Mouse (Mus musculus) T-helper 2 cell (primary cell): ENCODE results near the gene H2afv.

Source experiments
- in situ Hi-C: fragments of 300-600 bp; cut with MboI, MseI; formaldehyde crosslinking; loops from one replicate; pipeline ENCODE4 v1.15.1; 2025; ENCODE audit warnings: high pct_unique_total_duplicates

Gene H2afv

DNA sequence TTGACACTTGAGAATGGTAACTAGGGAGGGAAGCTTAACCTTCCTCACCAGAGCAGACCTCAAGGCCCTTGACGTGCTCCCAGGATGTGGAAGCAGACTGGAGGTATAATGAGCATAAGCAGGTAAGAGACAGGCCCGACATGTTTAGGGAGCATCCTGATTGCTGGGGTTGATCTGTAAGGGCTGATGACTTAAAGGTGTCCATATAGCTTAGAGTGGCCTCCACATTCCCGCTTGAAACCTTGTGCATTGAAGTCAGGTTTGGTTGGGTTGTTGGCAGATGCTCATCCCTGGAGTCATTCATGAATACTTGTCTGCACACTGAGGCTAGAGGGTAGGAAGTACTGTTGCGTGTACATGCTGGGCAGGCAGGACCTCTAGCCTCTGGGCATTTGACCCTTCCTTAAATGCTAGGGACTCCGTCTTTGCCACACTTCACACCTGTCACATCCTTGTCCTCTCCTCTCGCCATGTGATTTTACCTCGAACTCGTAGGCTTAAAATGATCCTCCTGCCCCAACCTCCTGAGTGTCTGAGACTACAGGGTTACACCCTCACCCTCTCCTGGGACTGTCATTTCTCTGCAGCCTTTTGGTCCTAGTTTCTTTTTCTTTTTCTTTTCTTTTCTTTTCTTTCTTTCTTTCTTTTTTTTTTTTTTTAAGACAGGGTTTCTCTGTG lies 53.7 kb downstream of the H2afv start:
- in situ Hi-C loops: no loop called here

DNA sequence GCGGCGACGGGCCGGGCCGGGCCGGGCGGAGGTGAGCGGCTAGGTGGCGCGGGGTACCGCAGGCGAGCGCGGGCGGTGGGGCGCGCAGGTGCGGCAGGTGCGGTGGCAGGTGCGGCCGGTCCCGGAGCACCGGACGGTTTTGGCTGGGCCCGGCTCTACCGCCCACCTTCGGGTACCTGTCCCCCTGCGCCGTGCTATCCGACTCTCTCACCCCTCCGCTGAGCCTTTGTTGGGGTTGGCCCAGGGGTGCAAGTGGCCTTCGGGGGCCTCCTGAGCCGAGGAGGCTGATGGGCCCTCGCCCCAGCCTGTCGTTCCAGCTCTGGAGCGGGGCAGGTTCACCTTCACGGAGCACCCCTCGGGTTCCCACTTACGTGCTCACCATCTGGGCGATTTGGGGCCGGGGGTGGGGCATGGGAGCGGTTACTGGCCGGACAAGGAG lies 54.7 kb downstream of the H2afv start:
- in situ Hi-C loops: no loop called here

DNA sequence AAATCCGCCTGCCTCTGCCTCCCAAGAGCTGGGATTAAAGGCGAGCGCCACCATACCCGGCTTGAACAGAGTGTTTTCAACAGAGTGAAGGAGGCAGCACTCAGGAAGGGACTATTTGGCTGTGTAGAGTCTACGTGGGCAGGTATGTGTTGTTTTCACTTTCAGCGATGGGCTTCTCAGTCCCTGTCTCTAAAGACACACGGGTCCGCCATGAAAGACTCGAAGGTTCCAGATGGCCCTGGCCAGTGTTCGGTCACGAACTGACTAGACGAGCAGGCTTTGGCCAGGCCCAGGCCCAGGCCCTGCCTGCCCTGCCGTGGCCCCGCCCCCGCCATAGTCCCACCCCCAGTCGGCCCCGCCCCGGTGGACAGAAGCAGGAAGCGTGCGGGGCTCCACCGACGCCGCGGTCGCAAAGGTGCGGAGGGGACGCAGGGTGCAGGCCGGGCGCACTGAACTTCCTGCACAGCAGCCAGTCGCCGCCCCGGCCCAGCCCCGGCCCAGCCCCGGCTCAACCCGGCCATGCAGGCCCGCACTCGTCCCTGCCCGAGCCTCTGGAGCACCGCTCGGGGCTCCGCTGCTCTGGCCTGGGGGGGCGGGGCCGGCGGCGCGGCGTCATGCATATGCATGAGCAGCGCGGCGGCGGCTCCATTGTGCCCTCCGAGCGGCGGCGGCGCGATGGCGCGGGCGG lies 55.4 kb downstream of the H2afv start, which contains the start of gene Zmiz2:
TSS of gene Zmiz2 (plus strand) at position 349 of the 688 bp plus-strand sequence.
- in situ Hi-C loops: no loop called here

DNA sequence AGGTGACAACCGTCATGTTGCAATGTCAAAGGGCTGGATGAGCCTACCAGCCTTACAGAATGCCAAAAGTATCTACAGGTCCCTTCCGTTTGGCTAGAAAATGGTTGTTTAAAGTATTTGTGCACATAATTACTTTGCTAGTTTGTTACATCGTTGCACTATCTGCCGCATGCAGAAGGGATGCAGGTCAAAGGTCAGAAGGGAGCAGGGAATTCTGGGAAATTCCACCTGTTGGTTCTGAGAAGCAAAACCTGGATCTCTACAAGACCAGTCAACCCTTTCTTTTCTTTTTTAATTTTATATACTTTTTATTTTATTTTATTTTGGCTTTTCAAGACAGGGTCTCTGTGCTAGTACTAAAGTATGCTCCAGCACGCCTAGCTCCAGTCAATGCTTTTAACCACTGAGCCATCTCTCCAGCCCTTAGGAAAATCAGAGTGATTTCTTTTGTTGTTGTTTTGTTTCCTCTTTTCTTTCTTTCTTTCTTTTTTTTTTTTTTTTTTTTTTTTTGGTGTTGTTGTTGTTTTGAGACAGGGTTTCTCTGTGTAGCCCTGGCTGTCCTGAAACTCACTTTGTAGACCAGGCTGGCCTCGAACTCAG lies 56.0 kb downstream of the H2afv start:
- in situ Hi-C loops: no loop called here

DNA sequence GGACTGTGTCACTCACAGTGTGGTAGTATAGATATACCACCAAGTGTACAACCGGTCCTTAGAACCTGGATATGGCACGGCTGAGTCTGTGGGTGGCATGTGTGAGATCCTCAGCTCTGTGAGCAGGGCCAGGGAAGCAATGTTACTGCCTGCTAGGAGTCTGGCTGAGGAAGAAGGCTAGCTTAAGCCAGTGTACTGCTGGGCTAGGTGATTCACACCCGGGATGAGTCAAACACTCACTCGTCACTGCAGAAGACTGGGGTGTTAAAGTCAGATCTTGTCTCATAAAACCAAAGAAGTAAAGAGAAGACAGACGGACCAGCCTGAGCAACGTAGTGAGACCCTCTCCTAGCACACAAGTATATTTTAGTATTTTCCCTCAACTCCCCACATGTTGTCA lies 63.3 kb downstream of the H2afv start:
- in situ Hi-C loops: no loop called here
